Mouse (Mus musculus) limb, embryonic 12.5 days (tissue): Measurements from ENCODE around the gene Tex12. TPM values are rescaled to one million over a fixed set of nuclear protein-coding genes. Genes with fewer than 3 reads are reported as not detected.

Experiments used
- ATAC-seq: fragments of 200-750 bp; cut with Nextera tagmentation; 2 replicates; pipeline ENCODE4 v1.8.0; 2017; ENCODE audit warnings: low read depth, moderate TSS enrichment; ENCODE audit not compliant: insufficient number of reproducible peaks, insufficient read depth, low FRiP score, low TSS enrichment
- H3K27ac ChIP-seq: fragments of 300-500 bp; sonication (generic); 2 replicates; pipeline ENCODE4 v1.5.1; 2016; ENCODE audit warnings: mild to moderate bottlenecking, moderate library complexity
- H3K27me3 ChIP-seq: fragments of 300-500 bp; sonication (generic); 2 replicates; pipeline ENCODE4 v1.6.1; 2016; ENCODE audit warnings: mild to moderate bottlenecking, moderate library complexity
- H3K36me3 ChIP-seq: fragments of 300-500 bp; sonication (generic); 2 replicates; pipeline ENCODE4 v1.6.1; 2016; ENCODE audit warnings: mild to moderate bottlenecking, moderate library complexity
- H3K4me1 ChIP-seq: fragments of 300-500 bp; sonication (generic); replicated peaks from 2 replicates; pipeline ENCODE4 v1.6.1; 2016
- H3K4me2 ChIP-seq: fragments of 300-500 bp; sonication (generic); 2 replicates; pipeline ENCODE4 v1.6.1; 2016; ENCODE audit warnings: mild to moderate bottlenecking, moderate library complexity
- H3K4me3 ChIP-seq: fragments of 300-500 bp; sonication (generic); replicated peaks from 2 replicates; pipeline ENCODE4 v1.5.1; 2016; ENCODE audit warnings: mild to moderate bottlenecking
- H3K9ac ChIP-seq: fragments of 300-500 bp; sonication (generic); replicated peaks from 2 replicates; pipeline ENCODE4 v1.6.1; 2016; ENCODE audit warnings: mild to moderate bottlenecking, moderate library complexity
- H3K9me3 ChIP-seq: fragments of 300-500 bp; sonication (generic); 2 replicates; pipeline ENCODE4 v1.6.1; 2016; ENCODE audit warnings: mild to moderate bottlenecking, moderate library complexity
- WGBS: fragments of 180-500 bp; shearing (Covaris S2); methylation state at CpG from one replicate; pipeline ENCODE4 v1.1.7; 2016; 5-methylcytosine and 5-hydroxymethylcytosine counted together
- polyA plus RNA-seq: library from polyadenylated mRNA; unstranded; fragments of >200 nt; fragmentation: Nextera tagmentation; extraction: Ambion mirVana; gene quantifications from 2 replicates; pipeline ENCODE4 v1.2.1, GENCODE M21; 2016

The Tex12 gene
- not detected in 2 replicates for polyA plus RNA-seq

DNA sequence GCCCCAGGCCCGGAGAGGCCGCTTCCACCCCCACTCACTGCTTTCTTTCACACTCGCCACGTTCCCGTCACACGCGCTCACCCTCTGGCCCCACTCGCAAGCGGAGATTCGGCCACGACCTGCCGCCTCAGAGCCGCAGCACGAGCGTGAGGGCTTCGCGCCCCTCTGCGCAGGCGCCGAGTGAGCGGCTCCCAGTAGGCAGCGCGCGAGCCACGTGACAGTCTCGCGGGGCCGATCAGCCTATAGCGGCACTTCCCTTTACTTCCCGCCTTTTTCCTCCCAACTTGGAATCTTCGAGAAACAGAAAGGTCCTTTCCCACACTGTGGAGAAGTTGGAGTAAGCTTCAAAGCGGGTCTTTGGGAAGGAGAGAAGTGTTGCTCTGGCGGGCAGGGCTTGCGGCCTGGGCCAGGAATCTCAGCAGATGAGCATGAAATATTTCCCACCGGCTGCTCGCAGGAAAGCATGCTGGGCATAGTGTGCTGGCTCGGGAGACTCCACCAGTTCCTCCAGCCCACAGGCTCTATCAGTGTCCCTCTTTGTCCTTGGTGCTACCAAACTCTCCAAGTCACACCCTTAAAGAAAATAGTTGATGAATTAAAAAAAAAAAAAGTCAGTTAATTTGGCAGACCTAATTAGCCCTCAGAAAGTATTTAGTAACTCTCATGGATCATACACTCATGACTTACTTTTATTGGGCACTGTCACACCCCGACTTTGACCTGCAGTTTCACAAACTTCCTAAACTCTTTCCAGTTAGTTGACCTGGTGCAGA lies at the start of gene Tex12:
TSS of gene Tex12 (minus strand) at position 181 of the 773 bp plus-strand sequence.
- H3K9me3 ChIP-seq = no peaks in the 10 kb centered on the region
- no peaks in the 10 kb centered on the region for H3K27me3 ChIP-seq
- no peak within 1 kb of the TSS for H3K27ac ChIP-seq
- no peaks in the 10 kb centered on the region for H3K4me1 ChIP-seq
- no peak within 1 kb of the TSS for H3K9ac ChIP-seq
- H3K4me2 ChIP-seq = no peak within 1 kb of the TSS
- no peak within 1 kb of the TSS for H3K4me3 ChIP-seq
- ATAC-seq = no peak
- H3K36me3 ChIP-seq = no peaks in the 10 kb centered on the region
- WGBS = 84% methylated on average over 38 of the region's 38 CpGs

DNA sequence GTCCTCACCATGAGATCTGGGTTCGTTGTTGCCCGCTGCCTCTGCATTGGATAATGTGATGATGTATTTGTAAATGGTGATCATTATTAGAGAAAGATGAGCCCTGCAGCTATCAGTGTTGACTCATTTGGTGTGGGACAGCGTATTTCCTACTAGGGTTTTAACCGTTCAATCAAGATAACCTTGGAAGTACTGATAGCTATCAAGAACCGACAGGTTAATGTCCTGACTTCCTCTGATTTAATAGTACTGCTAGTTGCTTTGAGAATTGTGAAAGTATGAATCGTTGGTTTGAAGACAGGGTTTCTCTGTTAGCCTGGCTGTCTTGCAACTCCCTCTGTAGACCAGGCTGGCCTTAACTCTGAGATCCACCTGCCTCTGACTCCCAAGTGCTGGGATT lies 43.2 kb upstream of the Tex12 start:
- Histone ChIP-seq H3K9ac (peak overlapping the region; percentile 83), H3K4me2 (peak overlapping the region; percentile 80), H3K4me1 (peaks cover 27% of the 10 kb centered on the region), H3K27ac (peak overlapping the region; percentile 91; the same call in 1 of the 2 replicates), H3K36me3 (peaks cover 51% of the 10 kb centered on the region), H3K27me3 (no peaks in the 10 kb centered on the region), H3K9me3 (no peaks in the 10 kb centered on the region), H3K4me3 (peak overlapping the region; percentile 89)
- peak; percentile 7; the same call in 1 of the 2 replicates for ATAC-seq
- WGBS = 4% methylated on average over 6 of the region's 6 CpGs

DNA sequence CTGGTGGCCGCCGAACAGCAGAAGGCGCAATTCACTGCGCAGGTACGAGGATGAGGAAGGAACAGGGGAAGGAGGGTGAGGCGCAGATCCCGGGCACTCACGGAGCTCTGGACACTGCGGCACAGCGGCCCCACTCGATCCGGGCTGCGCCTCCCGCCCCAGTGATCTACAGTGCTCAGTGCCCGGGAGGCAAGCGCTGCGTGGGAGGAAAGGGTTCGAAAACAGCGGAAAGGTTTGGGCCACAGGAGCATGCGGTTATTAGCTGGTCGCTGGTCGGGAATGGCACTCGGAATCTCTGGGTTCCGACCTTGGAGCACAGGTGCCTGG lies 42.8 kb upstream of the Tex12 start:
- peak overlapping the region; percentile 91 for H3K27ac ChIP-seq
- H3K9me3 ChIP-seq = no peaks in the 10 kb centered on the region
- under 1% methylated on average over 24 of the region's 24 CpGs for WGBS
- H3K4me2 ChIP-seq = peak overlapping the region; percentile 80
- ATAC-seq = peak; percentile 91
- peaks cover 52% of the 10 kb centered on the region for H3K36me3 ChIP-seq
- peak overlapping the region; percentile 89 for H3K4me3 ChIP-seq
- H3K4me1 ChIP-seq = peaks cover 27% of the 10 kb centered on the region
- H3K27me3 ChIP-seq = no peaks in the 10 kb centered on the region
- H3K9ac ChIP-seq = peak overlapping the region; percentile 83

DNA sequence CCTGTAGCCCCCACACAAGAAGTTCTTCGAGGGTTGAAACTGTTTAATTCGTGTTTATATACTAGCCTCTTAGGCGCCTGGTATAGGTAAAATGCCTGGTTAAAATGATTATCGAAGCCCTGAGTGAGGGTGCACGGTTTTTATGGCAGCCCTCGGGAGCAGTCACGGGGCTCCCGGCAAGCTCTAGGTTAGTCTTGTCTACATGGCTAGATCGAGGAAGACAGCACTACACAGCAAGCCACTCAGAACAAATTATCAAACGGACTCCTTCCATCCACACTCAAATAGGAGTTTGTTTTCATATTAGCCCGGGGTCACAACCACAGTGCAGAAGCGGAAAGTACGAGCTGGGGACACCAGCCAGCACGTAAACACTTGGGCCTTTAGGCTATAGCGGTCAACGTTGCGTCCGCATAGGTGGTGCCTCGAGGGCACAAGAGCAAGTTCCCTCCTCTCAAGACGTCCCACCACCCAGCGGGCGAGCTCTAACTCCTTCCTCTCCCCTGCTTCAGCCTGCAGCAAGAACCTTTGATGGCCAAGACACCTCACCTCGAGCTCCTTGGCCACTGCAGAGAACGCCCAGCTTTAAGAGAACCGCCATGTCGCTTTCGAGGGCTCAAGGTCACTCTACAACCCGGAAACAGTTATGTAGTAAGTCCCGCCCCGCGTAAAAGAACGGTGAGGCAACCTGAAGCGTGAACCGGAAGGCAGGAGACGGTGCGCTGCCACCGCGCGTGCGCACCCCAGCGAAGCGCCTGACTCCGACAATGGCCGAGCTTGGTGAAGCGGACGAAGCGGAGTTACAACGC lies 42.3 kb upstream of the Tex12 start, which contains the start of the genes Sdhd and Timm8b:
TSS of gene Sdhd (minus strand) at position 624 of the 809 bp plus-strand sequence.
TSS of gene Timm8b (plus strand) at position 722 of the 809 bp plus-strand sequence.
- H3K27me3 ChIP-seq = no peaks in the 10 kb centered on the region
- H3K4me1 ChIP-seq = peaks cover 27% of the 10 kb centered on the region
- peak within 1 kb of the TSS; percentile 83 for H3K9ac ChIP-seq
- H3K4me3 ChIP-seq = peak within 1 kb of the TSS; percentile 89
- ATAC-seq = peak; percentile 94
- H3K36me3 ChIP-seq = peaks cover 54% of the 10 kb centered on the region
- peak within 1 kb of the TSS; percentile 80 for H3K4me2 ChIP-seq
- WGBS = under 1% methylated on average over 48 of the region's 48 CpGs
- peak within 1 kb of the TSS; percentile 91 for H3K27ac ChIP-seq
- no peaks in the 10 kb centered on the region for H3K9me3 ChIP-seq

DNA sequence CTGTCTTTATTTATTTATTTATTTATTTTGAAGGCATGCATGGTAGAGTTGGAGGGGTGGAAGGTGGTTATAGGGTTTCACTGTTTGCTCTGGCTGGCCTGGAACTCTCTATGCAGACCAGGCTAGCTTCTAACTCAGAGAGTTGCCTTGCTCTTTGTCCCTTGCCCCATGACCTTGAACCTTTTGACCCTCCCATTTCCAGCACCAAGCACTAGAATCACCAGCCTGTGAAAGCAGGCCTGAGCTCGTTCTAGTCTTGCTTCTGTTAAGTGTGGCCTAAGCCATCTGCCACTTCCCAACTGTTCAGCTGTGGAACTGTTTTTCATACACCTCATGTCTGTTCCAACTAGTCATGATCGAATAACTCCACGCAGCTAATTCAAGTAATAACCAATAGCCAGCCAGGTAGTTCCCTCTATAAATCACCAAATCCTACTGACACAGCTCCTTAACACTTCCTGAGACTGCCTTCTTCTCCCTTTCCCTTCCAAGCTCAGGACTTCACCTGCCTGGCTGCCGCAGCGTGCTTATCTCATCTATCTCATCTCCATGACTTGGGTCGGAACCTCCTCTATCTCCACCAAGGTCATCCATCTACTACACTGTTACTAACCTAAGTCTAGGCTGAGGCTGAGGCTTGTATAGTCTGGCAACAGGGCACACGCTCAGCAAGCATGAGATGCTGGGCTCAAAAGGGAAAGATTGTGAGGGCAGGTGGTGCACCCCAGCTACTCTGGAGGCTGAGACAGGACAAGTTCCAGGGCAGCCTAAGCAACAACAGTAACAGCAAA lies 41.1 kb upstream of the Tex12 start:
- Histone ChIP-seq H3K27ac (no peak overlapping the region), H3K27me3 (no peaks in the 10 kb centered on the region), H3K4me3 (peak overlapping the region; percentile 89), H3K4me1 (peaks cover 27% of the 10 kb centered on the region), H3K9ac (peak overlapping the region; percentile 83), H3K4me2 (peak overlapping the region; percentile 80), H3K9me3 (no peaks in the 10 kb centered on the region), H3K36me3 (peaks cover 54% of the 10 kb centered on the region)
- no peak for ATAC-seq
- WGBS = 85% methylated on average over 7 of the region's 7 CpGs

DNA sequence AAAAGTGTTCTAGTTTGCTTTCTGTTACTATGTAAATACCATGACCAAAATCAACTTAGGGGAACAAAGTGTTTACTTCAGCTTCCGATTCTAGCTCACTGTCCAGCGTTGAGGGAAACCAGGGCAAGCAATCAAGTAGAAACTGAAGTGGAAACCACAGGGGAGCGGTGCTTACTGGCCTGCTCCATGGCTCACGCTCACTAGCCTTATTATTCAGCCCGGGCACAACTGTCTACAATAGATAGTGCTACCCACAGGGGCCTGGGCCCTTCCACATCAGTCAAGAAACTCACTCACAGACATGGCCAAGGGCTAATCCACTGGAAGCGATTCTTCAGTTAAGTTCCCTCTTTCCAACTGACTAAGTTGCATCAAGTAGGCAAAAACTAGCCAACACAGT lies 40.4 kb upstream of the Tex12 start:
- Histone ChIP-seq H3K4me2 (no peak overlapping the region), H3K9ac (no peak overlapping the region), H3K27ac (no peak overlapping the region), H3K36me3 (peaks cover 54% of the 10 kb centered on the region), H3K9me3 (no peaks in the 10 kb centered on the region), H3K4me1 (peaks cover 27% of the 10 kb centered on the region), H3K27me3 (no peaks in the 10 kb centered on the region), H3K4me3 (no peak overlapping the region)
- WGBS = 90% methylated on average over 6 of the region's 6 CpGs
- no peak for ATAC-seq

DNA sequence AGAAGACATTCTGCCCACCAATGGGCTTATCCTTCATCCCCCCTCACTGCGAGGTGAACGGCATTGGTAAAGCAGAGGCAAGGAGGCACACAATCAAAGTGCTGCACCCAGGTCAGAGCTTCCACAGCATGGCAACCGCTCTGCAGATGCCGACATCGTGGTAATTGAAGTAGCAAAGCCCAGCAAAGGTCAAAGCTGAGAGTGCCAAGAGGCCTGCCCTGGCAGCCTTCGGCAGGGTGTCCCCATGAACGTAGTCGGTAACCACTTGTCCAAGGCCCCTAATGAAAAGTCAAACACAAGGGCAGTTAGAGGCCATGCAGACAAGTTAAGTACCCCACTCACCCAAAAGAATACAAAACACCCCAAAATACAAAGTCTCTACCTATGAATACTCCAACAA lies 35.8 kb upstream of the Tex12 start:
- Histone ChIP-seq H3K4me3 (no peak overlapping the region), H3K36me3 (peaks cover 59% of the 10 kb centered on the region), H3K9me3 (no peaks in the 10 kb centered on the region), H3K4me1 (peaks cover 8% of the 10 kb centered on the region), H3K27me3 (no peaks in the 10 kb centered on the region), H3K27ac (no peak overlapping the region), H3K4me2 (no peak overlapping the region), H3K9ac (no peak overlapping the region)
- ATAC-seq = no peak
- WGBS = 96% methylated on average over 8 of the region's 8 CpGs

DNA sequence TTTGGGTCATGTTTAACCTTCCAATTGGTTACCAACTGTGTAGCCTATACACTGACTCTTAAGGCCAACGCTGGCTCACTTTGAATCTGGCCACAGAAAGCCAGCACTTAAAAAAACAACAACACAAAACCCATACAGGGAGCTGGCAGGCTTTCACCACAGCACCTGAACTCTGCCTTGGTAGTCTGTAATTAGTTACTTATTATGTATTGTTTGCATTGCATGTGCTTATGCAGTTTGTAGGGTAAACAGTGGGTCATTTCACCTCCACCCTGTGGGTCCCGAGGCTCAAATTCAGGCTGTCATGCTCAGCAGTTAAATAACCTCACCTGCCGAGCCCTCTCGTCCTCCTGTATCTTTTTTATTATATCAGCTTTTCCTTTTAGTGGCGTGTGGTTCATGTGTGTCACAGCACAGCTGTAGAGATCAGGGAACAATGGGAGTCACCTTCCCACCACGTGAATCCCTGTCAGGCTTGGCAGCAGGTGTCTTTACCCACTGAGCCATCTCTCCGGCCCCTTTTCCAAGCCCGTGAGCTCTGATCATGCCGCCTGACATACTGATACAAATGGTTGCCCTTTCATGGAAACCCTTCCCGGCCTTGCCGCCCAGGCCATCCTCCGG lies 33.8 kb upstream of the Tex12 start:
- Histone ChIP-seq H3K27me3 (no peaks in the 10 kb centered on the region), H3K36me3 (peaks cover 53% of the 10 kb centered on the region), H3K9me3 (no peaks in the 10 kb centered on the region), H3K27ac (no peak overlapping the region), H3K9ac (no peak overlapping the region), H3K4me2 (no peak overlapping the region), H3K4me3 (no peak overlapping the region), H3K4me1 (no peaks in the 10 kb centered on the region)
- no peak for ATAC-seq
- WGBS = 79% methylated on average over 12 of the region's 12 CpGs

DNA sequence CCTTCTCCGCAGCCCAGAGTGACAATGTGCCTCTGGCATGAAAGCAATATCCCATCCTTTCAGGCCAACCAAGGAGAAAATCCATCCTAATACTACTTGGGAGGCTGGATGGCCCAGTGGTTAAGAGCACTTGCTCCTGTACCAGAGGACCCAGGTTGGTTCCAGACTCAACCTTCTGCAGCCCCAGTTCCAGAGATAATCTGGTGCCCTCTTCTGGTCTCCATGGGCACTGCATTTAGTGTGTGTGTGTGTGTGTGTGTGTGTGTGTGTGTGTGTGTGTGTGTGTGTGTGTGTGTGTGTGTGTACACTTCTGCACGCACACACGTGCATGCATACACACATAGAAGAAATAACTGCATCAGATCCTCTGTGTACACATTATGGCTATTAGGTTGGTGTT lies 32.4 kb upstream of the Tex12 start:
- peaks cover 41% of the 10 kb centered on the region for H3K36me3 ChIP-seq
- no peak overlapping the region for H3K4me3 ChIP-seq
- no peak for ATAC-seq
- 77% methylated on average over 2 of the region's 3 CpGs for WGBS
- H3K9me3 ChIP-seq = no peaks in the 10 kb centered on the region
- no peaks in the 10 kb centered on the region for H3K4me1 ChIP-seq
- no peak overlapping the region for H3K27ac ChIP-seq
- no peak overlapping the region for H3K9ac ChIP-seq
- no peaks in the 10 kb centered on the region for H3K27me3 ChIP-seq
- no peak overlapping the region for H3K4me2 ChIP-seq

DNA sequence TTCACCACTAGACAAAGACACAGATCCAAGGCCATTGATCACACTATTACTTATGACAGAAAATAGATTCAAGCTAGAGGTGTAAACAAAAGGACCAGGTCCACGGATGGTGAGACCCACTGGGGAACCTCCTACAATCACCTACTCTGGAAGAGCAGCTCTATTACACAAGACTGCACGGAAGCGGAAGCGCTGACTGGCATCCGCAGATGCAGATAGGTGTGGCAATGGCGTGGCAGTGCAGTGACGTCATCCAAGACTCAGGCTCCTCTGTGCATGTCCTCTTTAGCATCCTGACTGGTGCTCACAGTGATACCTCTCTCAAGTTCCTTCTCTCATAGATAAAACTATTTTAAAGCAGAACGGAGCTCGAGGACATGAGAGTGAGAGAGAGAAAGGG lies 31.8 kb upstream of the Tex12 start:
- Histone ChIP-seq H3K9me3 (no peaks in the 10 kb centered on the region), H3K4me3 (no peak overlapping the region), H3K4me2 (no peak overlapping the region), H3K4me1 (no peaks in the 10 kb centered on the region), H3K36me3 (peaks cover 35% of the 10 kb centered on the region), H3K27me3 (no peaks in the 10 kb centered on the region), H3K9ac (no peak overlapping the region), H3K27ac (no peak overlapping the region)
- no peak for ATAC-seq
- WGBS = 89% methylated on average over 9 of the region's 9 CpGs
